Mouse (Mus musculus): ENCODE results near the gene Kcnc3.

Gene Kcnc3

GRCm38 (mm10) chr7:44626966-44627365 lies 36.5 kb downstream of the Kcnc3 start:
- DNase-seq (ENCODE audit: low spot score in 2 of 2) = no peak

GRCm38 (mm10) chr7:44628402-44629034 lies 38.1 kb downstream of the Kcnc3 start:
- DNase-seq (ENCODE audit: low spot score in 2 of 2) = no peak

GRCm38 (mm10) chr7:44630437-44630836 lies 40.0 kb downstream of the Kcnc3 start:
- no peak for DNase-seq (ENCODE audit: low spot score in 2 of 2)

- no peak for DNase-seq (ENCODE audit: low spot score in 2 of 2)
Observed at GRCm38 (mm10) chr7:44632676-44633075, 42.2 kb downstream of the Kcnc3 start.

- DNase-seq (ENCODE audit: low spot score in 2 of 2) = no peak
Observed at GRCm38 (mm10) chr7:44633407-44633806, 42.9 kb downstream of the Kcnc3 start.

GRCm38 (mm10) chr7:44636684-44637083 lies 46.2 kb downstream of the Kcnc3 start:
- DNase-seq (ENCODE audit: low spot score in 2 of 2) = peak in 1 of 2 experiments; percentile 30

- DNase-seq (ENCODE audit: low spot score in 2 of 2) = no peak
Observed at GRCm38 (mm10) chr7:44638663-44639062, 48.2 kb downstream of the Kcnc3 start.

- DNase-seq (ENCODE audit: low spot score in 2 of 2) = peak; percentile 39 to 80
Observed at GRCm38 (mm10) chr7:44640843-44641605, 50.6 kb downstream of the Kcnc3 start.

GRCm38 (mm10) chr7:44641887-44642286 lies 51.4 kb downstream of the Kcnc3 start:
- DNase-seq (ENCODE audit: low spot score in 2 of 2) = no peak

- DNase-seq (ENCODE audit: low spot score in 2 of 2) = no peak
Observed at GRCm38 (mm10) chr7:44645256-44645655, 54.8 kb downstream of the Kcnc3 start.

- no peak for DNase-seq (ENCODE audit: low spot score in 2 of 2)
Observed at GRCm38 (mm10) chr7:44645951-44646350, 55.5 kb downstream of the Kcnc3 start.

- peak in 1 of 2 experiments; percentile 77 for DNase-seq (ENCODE audit: low spot score in 2 of 2)
Observed at GRCm38 (mm10) chr7:44647042-44647724, 56.7 kb downstream of the Kcnc3 start.

- no peak for DNase-seq (ENCODE audit: low spot score in 2 of 2)
Observed at GRCm38 (mm10) chr7:44647729-44648128, 57.3 kb downstream of the Kcnc3 start.

- no peak for DNase-seq (ENCODE audit: low spot score in 2 of 2)
Observed at GRCm38 (mm10) chr7:44649094-44649610, 58.7 kb downstream of the Kcnc3 start.

- peak in 1 of 2 experiments; percentile 68 for DNase-seq (ENCODE audit: low spot score in 2 of 2)
Observed at GRCm38 (mm10) chr7:44649990-44650389, 59.5 kb downstream of the Kcnc3 start.

GRCm38 (mm10) chr7:44651416-44651815 lies 61.0 kb downstream of the Kcnc3 start:
- DNase-seq (ENCODE audit: low spot score in 2 of 2) = no peak

- no peak for DNase-seq (ENCODE audit: low spot score in 2 of 2)
Observed at GRCm38 (mm10) chr7:44653773-44654172, 63.3 kb downstream of the Kcnc3 start.

All from left cerebral cortex, adult 9 months (tissue).